Mouse (Mus musculus) kidney, postnatal 25 days (tissue): ENCODE data around the gene Tekt5.

Experiments
- DNase-seq, 2 experiments: peaks; one replicate each; pipeline ENCODE4 v3.0.0; 2021; ENCODE audit warnings: mixed read lengths in 2 of 2

The Tekt5 gene

DNA sequence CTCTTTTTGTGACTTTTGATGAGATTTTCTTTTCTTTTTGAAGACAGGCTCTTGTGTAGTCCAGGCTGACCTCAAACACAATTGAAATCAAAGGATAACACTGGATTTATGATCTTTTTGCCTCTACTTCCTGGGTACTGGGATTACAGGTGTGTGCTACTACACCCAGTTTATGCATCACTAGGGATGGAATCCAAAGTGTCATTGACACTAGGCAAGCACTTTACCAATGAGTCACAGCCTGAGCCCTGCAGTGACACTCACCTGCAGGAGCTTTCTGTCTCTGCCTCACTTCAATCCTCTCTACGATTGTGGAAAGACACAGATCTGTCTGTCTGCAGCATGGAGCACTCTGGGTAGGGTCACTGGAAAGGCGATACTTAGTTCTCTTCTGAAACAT, 59.3 kb downstream of the Tekt5 start:
- DNase-seq = no peak

DNA sequence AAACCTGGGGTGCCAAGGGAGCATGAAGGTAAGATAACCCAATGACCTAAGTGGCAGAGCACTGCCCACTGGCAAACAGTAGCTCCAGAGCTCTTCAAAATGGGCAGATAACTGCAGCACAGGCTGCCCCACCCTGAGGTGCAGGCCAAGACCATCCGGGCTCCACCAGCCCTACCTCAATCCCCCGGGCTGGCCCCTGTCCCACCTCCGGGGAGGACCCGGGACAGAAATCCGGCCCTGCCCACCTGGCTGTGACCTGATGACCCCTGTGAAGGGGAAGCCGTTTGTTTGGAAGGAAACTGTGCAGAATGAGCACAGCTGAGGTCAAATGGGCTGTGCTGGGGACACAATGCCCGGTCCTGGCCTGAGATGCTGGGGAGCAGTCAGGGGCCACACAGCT, 62.6 kb downstream of the Tekt5 start:
- peak in 1 of 2 experiments; percentile 48 for DNase-seq

DNA sequence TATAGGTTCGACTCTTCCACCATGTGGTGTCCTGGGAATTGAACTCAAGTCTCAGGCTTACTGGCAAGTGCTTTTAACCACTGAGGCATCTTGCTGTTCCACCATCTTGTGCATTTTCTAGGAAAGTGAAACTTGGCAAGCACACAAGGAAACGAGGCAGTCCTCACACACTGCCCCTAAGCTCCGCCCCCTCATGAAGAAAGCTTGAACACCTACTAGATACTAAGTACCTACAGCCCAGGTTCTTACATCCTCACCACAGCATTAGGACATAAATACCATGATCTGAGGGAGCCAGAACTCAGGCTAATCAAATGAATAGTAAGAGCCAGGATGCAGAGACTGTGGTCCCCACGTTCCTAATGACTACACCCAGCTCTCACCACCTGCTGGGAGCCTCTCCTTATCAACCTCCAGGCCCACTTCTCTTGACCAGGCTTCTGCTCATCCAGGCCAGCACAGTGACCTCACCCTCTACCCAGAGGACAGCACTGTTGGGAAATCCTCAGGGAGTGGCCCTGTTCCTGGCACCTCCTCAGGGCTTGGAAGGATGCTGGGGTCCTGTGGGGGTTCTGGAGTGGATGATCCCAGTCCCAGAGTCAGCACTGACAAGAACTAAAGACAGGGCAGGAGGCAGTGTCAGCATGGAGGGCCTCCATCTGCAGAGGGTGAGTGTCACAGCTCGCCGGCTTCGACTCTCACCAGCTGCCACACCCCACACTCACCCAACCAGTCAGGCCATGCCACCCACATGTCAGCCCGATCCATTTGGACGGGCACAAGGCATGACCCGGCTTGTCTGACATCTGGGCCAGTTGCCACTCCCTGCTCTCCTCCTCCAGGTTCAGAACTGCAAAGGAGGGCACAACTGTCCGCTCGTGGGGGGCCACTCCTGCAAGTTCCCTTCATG, 64.4 kb downstream of the Tekt5 start:
- peak in 1 of 2 experiments; percentile 52 for DNase-seq

DNA sequence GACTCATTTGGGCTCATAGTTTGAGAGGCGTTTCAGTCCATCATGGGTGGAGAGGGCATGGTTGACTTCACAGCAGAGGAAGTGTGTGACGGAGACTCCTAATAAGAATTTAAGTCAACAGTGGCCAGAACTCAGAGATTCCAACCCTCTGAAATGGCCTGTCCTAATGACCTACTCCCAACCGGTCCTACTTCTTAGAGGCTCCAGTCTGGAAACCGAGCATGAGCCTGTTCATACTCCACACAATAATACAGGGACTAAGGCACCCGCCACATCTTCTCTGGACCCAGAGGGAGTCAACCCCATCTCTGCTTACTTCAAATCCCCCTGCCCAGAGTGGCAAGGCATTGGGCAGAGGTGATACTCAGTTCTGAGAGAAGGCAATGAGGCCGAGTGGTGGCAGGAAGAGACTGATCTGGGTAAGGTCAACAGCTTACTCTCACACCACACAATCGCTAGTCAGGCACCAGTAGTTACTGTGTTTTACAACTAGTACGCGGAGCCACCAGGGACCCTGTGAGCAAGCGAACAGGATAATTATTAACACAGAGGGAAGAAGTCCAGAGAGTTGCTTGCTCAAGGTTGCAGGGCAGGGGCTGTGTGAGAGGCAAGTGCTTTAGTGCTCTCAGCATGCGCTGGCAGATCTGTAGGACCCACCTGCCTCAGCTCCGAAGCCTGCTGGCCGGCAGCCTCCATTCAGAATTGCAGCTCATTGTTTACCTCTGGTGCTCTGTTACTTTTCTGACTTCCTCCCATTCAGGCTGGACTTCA, 67.5 kb downstream of the Tekt5 start:
- peak; percentile 46 to 65 for DNase-seq

DNA sequence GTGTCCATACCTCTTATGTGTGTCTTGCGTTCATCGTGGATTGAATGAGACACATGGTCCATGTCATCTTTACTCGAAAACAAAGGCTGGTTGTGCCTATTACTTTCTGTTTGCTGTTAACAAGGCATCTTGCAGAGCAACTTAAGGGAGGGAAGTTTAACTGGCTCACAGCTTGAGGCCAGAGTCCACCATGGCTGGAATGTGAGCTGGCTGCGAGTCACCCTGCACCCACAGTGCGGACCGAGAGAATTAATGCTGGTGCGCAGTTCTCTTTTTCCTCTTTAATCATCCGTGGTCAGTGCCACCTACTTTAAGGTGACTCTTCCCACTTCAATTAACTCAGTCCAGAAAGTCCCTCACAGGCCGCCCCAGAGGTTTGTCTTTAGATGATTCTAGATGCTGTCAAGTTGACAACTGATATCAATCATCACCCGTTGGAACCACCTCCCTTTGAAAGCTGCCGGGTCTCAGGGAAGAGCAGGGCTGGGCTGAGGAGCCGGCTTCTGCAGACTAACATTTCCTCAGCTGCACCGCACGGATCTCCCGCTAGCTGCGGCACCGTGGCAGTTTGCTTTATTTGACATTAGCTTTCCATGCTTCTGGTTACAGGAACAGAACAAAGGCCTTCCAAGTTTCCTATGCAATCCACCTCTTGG, 75.2 kb downstream of the Tekt5 start:
- DNase-seq = peak; percentile 51 to 69

DNA sequence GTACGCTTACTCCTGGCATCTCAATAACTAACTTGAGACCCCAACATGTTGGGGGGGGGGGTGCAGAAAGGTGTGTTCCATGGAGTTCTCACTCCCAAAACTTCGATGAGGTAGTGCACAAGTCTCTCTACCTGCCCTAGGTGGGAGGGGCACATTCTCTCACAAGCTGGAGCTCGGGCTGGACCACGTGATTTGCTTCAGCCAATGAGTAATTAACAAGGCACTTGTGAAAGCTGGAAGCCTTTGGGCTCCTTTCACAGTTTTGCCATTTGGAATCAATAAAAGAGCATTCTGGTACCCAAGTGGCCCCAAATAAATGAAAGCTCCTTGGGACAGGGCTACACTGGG, 78.1 kb downstream of the Tekt5 start:
- no peak for DNase-seq

DNA sequence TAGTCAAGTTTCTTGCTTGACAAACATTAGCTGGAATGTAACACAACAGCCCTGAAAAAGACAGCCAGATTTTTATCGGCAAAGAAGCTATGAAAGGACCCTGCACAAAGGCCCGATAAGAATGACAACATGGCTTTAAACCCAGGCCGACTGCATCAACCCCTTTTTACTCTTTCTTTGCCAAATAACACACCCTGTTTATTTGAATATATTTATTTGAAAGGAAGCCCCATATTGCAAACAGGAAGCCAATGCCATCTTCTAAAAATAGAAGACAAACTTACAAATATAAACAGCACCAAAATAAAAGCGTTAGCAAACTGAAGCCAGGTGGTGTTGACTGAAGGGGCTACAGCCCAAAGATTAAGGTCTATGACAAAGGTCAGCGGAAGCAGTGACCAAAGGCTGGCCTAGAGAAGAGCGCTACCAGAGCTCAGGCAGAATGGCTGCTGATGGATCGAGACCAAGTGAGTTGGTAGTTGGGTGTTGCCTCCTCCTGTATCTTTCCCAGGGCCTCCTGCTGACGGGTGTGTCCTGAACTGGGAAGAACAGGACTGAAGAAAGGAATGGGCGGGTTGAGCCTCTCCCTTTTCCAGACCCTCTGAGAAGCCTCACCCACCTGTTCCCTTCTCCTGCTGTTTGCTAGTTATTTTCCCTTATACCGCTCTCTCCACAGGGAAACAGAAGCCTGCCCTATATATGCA, 78.6 kb downstream of the Tekt5 start:
- DNase-seq = no peak

DNA sequence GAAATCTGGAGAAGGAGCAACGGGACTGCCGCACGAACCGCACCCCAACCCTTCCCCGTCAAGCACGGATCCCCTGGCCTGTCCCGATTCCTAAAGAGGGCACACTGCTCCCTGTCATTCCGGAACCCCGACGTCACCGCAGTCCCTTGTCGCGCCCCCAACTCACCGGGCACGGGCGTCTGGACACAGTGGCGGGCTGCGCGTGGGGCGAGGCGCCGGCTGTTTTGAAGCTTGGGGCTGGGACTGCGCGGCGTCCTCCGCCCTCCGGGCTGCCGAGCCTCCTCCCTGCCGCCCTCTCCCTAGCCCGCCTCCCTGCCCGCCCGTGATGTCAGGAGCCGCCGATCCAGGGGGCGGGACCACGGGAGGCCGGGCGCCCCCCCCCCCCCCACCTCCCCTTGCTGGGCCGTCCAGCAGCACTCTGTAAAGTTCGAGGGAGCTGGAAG, 81.6 kb downstream of the Tekt5 start, which contains the start of gene Emp2:
TSS of gene Emp2 (minus strand) at position 323 of the 443 bp plus-strand sequence.
- DNase-seq = peak; percentile 64 to 78

DNA sequence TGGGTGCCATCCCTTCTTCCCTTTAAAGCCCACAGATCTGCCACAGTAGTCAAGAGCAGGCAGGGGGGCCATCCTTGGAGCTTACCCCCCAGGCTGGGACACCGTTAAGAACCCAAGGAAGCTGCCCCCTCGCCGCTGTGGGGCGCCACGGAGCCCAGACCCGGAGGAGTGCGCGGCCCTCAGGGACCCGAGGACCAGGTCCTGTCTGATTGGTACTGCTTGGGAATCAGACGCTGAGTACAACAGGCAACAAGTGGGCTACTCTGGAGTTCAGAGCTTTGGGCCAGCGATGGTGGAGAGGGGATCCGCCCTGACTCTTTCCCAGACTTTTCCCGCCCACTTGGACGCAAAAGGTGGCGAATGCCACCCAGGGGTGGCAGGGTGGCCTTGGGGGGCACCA, 82.1 kb downstream of the Tekt5 start:
- DNase-seq = peak in 1 of 2 experiments; percentile 7

DNA sequence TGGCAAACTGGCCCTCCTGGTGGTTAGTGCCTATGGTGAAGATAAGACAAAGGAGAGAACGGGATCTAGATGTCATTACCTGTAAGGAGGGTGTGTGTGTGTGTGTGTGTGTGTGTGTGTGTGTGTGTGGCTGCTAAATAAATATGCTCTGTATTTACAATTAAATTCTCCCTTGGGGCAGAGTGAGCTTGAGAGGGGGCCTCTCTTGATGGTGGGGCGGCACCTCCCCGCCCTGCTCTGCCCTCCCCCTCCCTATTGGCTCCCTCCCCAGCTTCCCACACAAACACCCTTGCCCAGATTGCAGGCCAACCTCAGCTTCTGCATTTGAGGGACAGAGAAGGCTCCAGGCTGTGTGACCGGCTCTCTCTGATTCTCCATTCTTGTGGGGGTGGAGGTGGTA, 83.3 kb downstream of the Tekt5 start:
- DNase-seq = no peak

DNA sequence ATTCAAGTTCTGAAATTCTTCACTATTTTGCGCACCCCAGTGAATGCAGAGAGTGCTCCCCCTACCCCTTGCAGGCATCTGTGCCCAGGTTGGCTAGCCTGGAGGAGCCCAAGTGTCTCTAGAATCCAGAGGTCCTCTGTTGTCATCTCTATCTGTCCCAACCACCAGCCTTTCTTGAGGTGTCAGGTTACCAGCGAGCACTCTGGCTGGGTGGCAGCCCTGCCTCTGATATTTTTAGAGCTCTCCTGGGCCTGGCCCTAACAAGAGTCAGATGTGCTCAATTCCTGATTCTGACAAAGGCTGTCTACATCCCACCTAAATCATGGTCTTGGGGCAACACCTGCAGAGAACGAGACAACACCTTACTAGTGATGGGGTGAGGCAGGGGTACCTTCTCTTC, 84.2 kb downstream of the Tekt5 start:
- DNase-seq = no peak

DNA sequence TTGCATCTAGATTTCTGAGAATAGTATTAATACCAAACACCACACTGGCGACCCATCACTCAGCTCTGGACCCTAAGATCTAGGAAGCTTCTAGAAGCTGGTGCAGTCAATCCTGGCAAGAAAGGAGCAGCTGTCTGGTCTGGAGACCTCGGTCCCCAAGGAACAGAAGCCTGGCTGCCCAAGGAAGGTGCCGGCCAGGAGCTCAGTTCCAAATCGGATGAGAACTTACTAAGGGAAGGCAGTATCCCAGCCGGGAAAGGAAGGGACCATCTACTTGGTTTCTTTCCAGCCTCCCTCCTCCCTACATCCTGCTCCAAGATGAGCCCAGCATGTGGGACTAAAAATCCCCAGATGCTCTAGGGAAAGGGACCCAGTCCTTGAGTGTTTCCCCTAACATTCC, 84.8 kb downstream of the Tekt5 start:
- no peak for DNase-seq
